Mouse (Mus musculus): ENCODE results near the gene Elane. TPM values are rescaled to one million over a fixed set of nuclear protein-coding genes. Genes with fewer than 3 reads are reported as not detected.
A peak's percentile ranks its signal among the peaks of the same experiment; 100 is the strongest.

Elane gene
- polyA plus RNA-seq, 1 experiment = not detected

DNA sequence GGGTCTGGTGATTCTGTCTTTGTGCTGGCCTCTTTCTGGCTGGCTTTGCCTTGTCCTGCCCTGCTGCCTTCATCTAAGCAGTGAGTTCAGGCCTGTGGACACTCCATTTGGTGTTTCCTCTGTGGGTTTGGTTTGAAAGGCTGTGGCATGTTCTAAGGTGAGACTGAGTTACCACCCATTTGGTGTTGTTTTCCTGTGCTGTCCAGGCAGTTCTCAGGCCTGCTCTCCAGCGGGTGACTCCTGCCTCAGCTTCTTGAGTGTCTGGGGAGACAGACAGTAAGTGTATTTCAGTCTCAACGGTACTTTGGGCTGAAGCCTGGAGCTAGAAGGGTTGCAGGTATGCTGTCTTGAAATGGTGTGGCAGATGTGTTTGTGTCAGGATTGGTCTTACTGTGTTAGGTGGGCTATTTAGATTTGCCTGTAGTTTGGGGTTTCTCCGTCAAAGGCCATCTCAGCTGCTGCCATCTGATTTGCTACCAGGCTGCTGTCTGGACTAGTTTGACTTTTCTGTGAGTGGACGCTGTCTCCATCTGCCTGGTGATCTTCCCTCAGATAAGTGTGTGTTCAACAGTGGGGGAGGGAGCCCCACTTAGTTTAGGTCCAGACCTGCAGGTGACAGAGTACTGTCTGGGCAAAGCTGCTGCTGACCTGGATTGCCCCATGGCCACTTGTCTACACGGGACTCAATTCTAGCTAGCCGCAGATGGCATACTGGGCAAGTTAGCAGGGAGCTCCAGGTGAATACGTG is 29.2 kb upstream of the Elane start:
- peak overlapping the region; percentile 93 for H3K9ac ChIP-seq (ENCODE audit: low read depth, poor library complexity, severe bottlenecking)
- no peaks in the 10 kb centered on the region for H3K9me3 ChIP-seq (replicated peaks; ENCODE audit: control insufficient read depth, insufficient read depth, low read length, poor library complexity, severe bottlenecking)
- peaks cover 51% of the 10 kb centered on the region for H3K36me3 ChIP-seq (ENCODE audit: control insufficient read depth, insufficient read depth, low read length, poor library complexity, severe bottlenecking)
- TF ChIP-seq EP300 (IDR thresholded peaks at IDR 0.05; ENCODE audit: insufficient read depth, low read depth, low read length) = no peak
- peak overlapping the region; percentile 60 for H3K4me3 ChIP-seq (ENCODE audit: low read depth, low read length)
- H3K4me1 ChIP-seq (ENCODE audit: control insufficient read depth, insufficient read depth, low read length) = peaks cover 5% of the 10 kb centered on the region
- H3K27ac ChIP-seq (ENCODE audit: insufficient read depth, low read length) = no peak overlapping the region
- no peaks in the 10 kb centered on the region for H3K27me3 ChIP-seq (ENCODE audit: control insufficient read depth, insufficient read depth, low read length, poor library complexity, severe bottlenecking)

DNA sequence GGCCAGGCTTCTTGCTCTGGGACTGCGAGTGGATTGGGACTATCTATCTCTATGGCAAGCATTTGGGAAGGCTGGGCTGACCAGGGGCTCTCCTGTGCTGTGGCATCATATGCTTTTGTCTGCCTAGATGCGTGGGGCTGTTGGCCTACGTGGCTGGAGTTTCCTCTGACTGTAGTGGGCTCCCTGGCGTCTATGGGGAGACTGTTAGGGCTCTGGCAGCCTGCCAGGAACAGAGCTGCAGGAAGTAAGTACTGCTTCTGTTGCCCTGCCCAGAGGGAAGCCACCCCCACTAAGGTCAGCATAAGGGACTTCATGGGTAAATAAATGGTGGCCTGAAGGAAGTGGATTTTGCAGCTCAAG is 28.6 kb upstream of the Elane start:
- Histone ChIP-seq H3K4me3 (ENCODE audit: low read depth, low read length) (peak overlapping the region; percentile 60; the same call in 1 of the 2 replicates), H3K9me3 (replicated peaks; ENCODE audit: control insufficient read depth, insufficient read depth, low read length, poor library complexity, severe bottlenecking) (no peaks in the 10 kb centered on the region), H3K27me3 (ENCODE audit: control insufficient read depth, insufficient read depth, low read length, poor library complexity, severe bottlenecking) (no peaks in the 10 kb centered on the region), H3K36me3 (ENCODE audit: control insufficient read depth, insufficient read depth, low read length, poor library complexity, severe bottlenecking) (peaks cover 57% of the 10 kb centered on the region), H3K27ac (ENCODE audit: insufficient read depth, low read length) (0 out of 2 replicates have a peak overlapping the region, but pooled peaks have one; percentile 9), H3K9ac (ENCODE audit: low read depth, poor library complexity, severe bottlenecking) (peak overlapping the region; percentile 93; the same call in 1 of the 2 replicates), H3K4me1 (ENCODE audit: control insufficient read depth, insufficient read depth, low read length) (peaks cover 5% of the 10 kb centered on the region)
- no peak for TF ChIP-seq EP300 (IDR thresholded peaks at IDR 0.05; ENCODE audit: insufficient read depth, low read depth, low read length)
- no peak for TF ChIP-seq CTCF (IDR thresholded peaks at IDR 0.05; ENCODE audit: low read depth, low read length)
- TF ChIP-seq POLR2A (IDR thresholded peaks at IDR 0.05; ENCODE audit: insufficient read depth, low read length) = no peak

DNA sequence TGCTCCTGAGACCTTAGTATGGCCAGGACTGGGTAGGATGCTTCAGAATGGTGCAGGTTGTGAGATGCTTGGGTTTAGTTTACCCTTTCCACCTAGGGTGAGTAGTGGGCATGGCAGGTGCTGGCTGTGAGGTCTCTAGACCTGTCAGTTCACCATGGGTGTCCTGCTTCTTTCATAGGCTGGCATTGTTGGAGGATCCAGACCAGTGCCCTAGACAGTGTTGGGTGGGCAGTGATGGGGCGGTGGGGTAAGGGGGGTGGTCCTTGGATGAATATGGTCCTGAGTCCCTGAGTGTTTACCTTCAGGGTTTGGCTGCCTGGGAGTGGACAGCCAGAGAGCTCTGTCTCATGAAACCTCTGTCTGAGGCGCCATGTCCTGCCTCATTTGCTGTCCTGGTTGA is 28.2 kb upstream of the Elane start:
- peak overlapping the region; percentile 93; the same call in 1 of the 2 replicates for H3K9ac ChIP-seq (ENCODE audit: low read depth, poor library complexity, severe bottlenecking)
- H3K27ac ChIP-seq (ENCODE audit: insufficient read depth, low read length) = 0 out of 2 replicates have a peak overlapping the region, but pooled peaks have one; percentile 9
- TF ChIP-seq EP300 (IDR thresholded peaks at IDR 0.05; ENCODE audit: insufficient read depth, low read depth, low read length) (no peak), POLR2A (IDR thresholded peaks at IDR 0.05; ENCODE audit: insufficient read depth, low read length) (no peak), CTCF (IDR thresholded peaks at IDR 0.05; ENCODE audit: low read depth, low read length) (no peak)
- no peaks in the 10 kb centered on the region for H3K27me3 ChIP-seq (ENCODE audit: control insufficient read depth, insufficient read depth, low read length, poor library complexity, severe bottlenecking)
- H3K4me3 ChIP-seq (ENCODE audit: low read depth, low read length) = no peak overlapping the region
- peaks cover 62% of the 10 kb centered on the region for H3K36me3 ChIP-seq (ENCODE audit: control insufficient read depth, insufficient read depth, low read length, poor library complexity, severe bottlenecking)
- peaks cover 5% of the 10 kb centered on the region for H3K4me1 ChIP-seq (ENCODE audit: control insufficient read depth, insufficient read depth, low read length)
- no peaks in the 10 kb centered on the region for H3K9me3 ChIP-seq (replicated peaks; ENCODE audit: control insufficient read depth, insufficient read depth, low read length, poor library complexity, severe bottlenecking)

DNA sequence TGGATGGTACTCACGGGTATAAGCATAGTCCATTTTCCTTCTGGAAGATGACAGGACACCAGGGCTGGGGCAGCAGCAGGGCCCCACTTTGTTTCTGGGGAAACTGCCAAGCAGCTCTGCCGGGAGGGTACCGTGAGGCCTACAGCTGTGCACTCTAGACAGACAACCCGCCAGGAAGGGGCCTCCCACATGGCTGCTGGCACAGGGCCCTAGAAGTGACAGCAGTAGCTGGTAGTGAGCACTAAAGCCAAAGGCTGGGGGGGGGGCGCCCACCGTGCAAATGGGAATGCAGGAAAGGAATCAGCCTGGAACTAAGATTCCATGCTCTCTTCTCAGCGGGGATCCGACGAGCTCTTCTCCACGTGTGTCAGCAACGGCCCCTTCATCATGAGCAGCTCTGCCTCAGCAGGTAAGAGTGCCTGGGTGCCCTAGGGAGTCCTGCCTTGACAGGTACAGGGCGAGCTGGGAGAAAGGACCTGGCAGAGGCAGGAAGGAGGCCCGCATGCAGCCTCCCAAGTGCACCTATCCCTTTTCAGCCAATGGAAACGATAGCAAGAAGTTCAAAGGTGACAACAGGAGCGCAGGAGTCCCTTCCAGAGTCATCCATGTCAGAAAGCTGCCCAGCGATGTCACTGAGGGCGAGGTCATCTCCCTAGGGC is 27.5 kb upstream of the Elane start:
- H3K27ac ChIP-seq (ENCODE audit: insufficient read depth, low read length) = no peak overlapping the region
- no peak overlapping the region for H3K9ac ChIP-seq (ENCODE audit: low read depth, poor library complexity, severe bottlenecking)
- no peak for TF ChIP-seq POLR2A (IDR thresholded peaks at IDR 0.05; ENCODE audit: insufficient read depth, low read length)
- TF ChIP-seq CTCF (IDR thresholded peaks at IDR 0.05; ENCODE audit: low read depth, low read length) = no peak
- no peak for TF ChIP-seq EP300 (IDR thresholded peaks at IDR 0.05; ENCODE audit: insufficient read depth, low read depth, low read length)
- no peaks in the 10 kb centered on the region for H3K9me3 ChIP-seq (replicated peaks; ENCODE audit: control insufficient read depth, insufficient read depth, low read length, poor library complexity, severe bottlenecking)
- H3K27me3 ChIP-seq (ENCODE audit: control insufficient read depth, insufficient read depth, low read length, poor library complexity, severe bottlenecking) = no peaks in the 10 kb centered on the region
- H3K36me3 ChIP-seq (ENCODE audit: control insufficient read depth, insufficient read depth, low read length, poor library complexity, severe bottlenecking) = peaks cover 65% of the 10 kb centered on the region
- H3K4me1 ChIP-seq (ENCODE audit: control insufficient read depth, insufficient read depth, low read length) = peaks cover 5% of the 10 kb centered on the region
- H3K4me3 ChIP-seq (ENCODE audit: low read depth, low read length) = no peak overlapping the region

DNA sequence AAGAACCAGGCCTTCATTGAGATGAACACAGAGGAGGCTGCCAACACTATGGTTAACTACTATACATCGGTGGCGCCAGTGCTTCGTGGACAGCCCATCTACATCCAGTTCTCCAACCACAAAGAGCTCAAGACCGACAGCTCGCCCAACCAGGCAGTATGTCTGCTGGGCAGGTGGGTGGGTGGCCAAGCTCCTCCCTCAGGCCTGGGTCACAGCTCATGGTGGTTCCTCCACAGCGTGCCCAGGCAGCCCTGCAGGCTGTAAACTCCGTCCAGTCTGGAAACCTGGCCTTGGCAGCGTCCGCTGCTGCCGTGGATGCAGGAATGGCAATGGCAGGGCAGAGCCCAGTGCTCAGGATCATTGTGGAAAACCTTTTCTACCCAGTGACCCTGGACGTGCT is 26.9 kb upstream of the Elane start:
- Histone ChIP-seq H3K27ac (ENCODE audit: insufficient read depth, low read length) (no peak overlapping the region), H3K4me3 (ENCODE audit: low read depth, low read length) (no peak overlapping the region), H3K9me3 (replicated peaks; ENCODE audit: control insufficient read depth, insufficient read depth, low read length, poor library complexity, severe bottlenecking) (no peaks in the 10 kb centered on the region), H3K4me1 (ENCODE audit: control insufficient read depth, insufficient read depth, low read length) (peaks cover 5% of the 10 kb centered on the region), H3K9ac (ENCODE audit: low read depth, poor library complexity, severe bottlenecking) (no peak overlapping the region), H3K27me3 (ENCODE audit: control insufficient read depth, insufficient read depth, low read length, poor library complexity, severe bottlenecking) (no peaks in the 10 kb centered on the region), H3K36me3 (ENCODE audit: control insufficient read depth, insufficient read depth, low read length, poor library complexity, severe bottlenecking) (peaks cover 65% of the 10 kb centered on the region)
- TF ChIP-seq CTCF (IDR thresholded peaks at IDR 0.05; ENCODE audit: low read depth, low read length) = no peak
- no peak for TF ChIP-seq EP300 (IDR thresholded peaks at IDR 0.05; ENCODE audit: insufficient read depth, low read depth, low read length)
- no peak for TF ChIP-seq POLR2A (IDR thresholded peaks at IDR 0.05; ENCODE audit: insufficient read depth, low read length)

Measured in ES-Bruce4 (cell line).